ENCODE assay signal across 9 mouse cellular contexts in the genomic region with DNA sequence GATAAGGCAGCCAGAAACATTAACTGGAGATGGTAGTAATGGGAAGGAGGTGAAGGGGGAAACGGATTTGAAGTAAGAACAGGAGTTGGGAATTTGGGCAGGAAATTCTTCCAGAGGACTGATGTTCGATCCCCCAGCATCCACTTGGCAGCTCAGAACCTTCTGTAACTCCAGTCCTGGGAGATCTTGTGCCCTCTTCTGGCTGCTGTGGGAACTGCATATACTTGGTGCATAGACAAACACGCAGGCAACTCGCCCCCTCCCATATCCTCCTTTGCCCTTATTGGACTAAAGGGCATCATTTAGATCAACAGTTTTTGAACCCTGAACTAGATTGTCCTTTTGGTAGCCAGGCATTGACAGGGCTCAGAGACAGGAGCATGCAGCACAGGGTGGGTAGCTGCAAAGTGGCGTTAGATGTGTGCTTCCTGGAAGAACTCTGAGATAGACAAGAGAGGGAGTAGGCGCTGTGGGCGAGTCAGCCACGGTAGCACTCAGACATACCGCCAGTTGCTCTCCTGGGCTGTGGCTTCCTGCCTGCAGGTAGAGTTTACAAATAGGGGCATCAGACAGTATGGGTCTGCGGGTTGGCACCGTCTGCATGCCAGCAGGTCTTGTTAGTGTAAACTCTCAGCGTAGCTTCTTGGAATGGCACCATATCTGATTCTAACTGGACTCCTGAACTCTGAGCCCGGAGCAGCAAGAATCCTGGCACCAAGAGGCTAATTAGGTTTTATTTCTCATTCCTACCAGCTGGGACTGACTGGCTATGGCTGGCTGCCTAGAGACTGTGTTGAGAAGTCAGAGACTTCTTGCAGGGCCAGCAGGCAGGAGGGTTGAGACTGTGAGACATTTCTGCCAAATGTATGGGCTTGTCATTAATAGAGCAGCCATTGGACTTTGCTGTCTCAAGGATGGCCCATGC.
DNase-seq lines count a peak whose midpoint lies in the region; ATAC-seq and TF ChIP-seq lines count a peak whose summit lies in the region.
"Had no signal": no experiment of that assay in that cellular context is flagged by ENCODE, and none has a peak within 500 bp of the region (broad histone marks: within the 10 kb centered on the region; RNA-seq: fewer than 3 reads in every experiment).

No protein-coding gene starts in this region.

- no peaks in the 10 kb centered on the region for H3K9me3 ChIP-seq in hindbrain, embryonic 15.5 days
- H3K9me3 ChIP-seq in lung, postnatal 0 days (ENCODE audit: low read length), result no peaks in the 10 kb centered on the region
- H3K9me3 ChIP-seq: heart, embryonic 13.5 days had no signal

- TF ChIP-seq EP300 in lung, postnatal 0 days (IDR thresholded peaks at IDR 0.05), result no peak

- peak; percentile 33 to 76 for DNase-seq in adrenal gland, adult (ENCODE audit: inconsistent age in 2 of 2, low spot score in 1 of 2)
- DNase-seq in adrenal gland, adult 8-10 months, result no peak
- DNase-seq in right cerebral cortex, adult 2 months (ENCODE audit: low spot score in 2 of 2), result peak; percentile 53 to 57
- no peak for DNase-seq in right cerebral cortex, adult 18-20 months
- peak; percentile 87 to 89 for DNase-seq in cerebellum, postnatal 14 days
- peak; percentile 44 for DNase-seq in lung, postnatal 0 days (ENCODE audit: low spot score)
- peak; percentile 25 to 73 for DNase-seq in spleen, postnatal 4 days (ENCODE audit: low spot score in 2 of 2)

- H3K4me3 ChIP-seq in hindbrain, embryonic 15.5 days, result no peak overlapping the region
- H3K4me3 ChIP-seq in lung, postnatal 0 days (ENCODE audit: low read depth, low read length), result no peak overlapping the region
- H3K4me3 ChIP-seq: heart, embryonic 13.5 days had no signal

- WGBS in hindbrain, embryonic 15.5 days, result 66% methylated on average over 13 of the region's 13 CpGs
- 59% methylated on average over 13 of the region's 13 CpGs for WGBS in lung, postnatal 0 days

- TF ChIP-seq CTCF in lung, postnatal 0 days (IDR thresholded peaks at IDR 0.05), result peak; percentile 74

- H3K4me1 ChIP-seq in hindbrain, embryonic 15.5 days (replicated peaks), result peaks cover 6% of the 10 kb centered on the region
- no peaks in the 10 kb centered on the region for H3K4me1 ChIP-seq in lung, postnatal 0 days (ENCODE audit: insufficient read depth, low read depth, low read length)
- H3K4me1 ChIP-seq: heart, embryonic 13.5 days had no signal

- no peaks in the 10 kb centered on the region for H3K36me3 ChIP-seq in hindbrain, embryonic 15.5 days
- H3K36me3 ChIP-seq in lung, postnatal 0 days (ENCODE audit: insufficient read depth, low read length), result no peaks in the 10 kb centered on the region
- H3K36me3 ChIP-seq: heart, embryonic 13.5 days had no signal

- H3K27ac ChIP-seq in hindbrain, embryonic 15.5 days (replicated peaks), result no peak overlapping the region
- no peak overlapping the region for H3K27ac ChIP-seq in lung, postnatal 0 days (ENCODE audit: low read length)
- H3K27ac ChIP-seq: heart, embryonic 13.5 days had no signal

- no peak overlapping the region for H3K9ac ChIP-seq in hindbrain, embryonic 15.5 days
- H3K9ac ChIP-seq in lung, postnatal 0 days (replicated peaks; ENCODE audit: low read depth), result no peak overlapping the region
- H3K9ac ChIP-seq: heart, embryonic 13.5 days had no signal

- peak; percentile 54; the same call in 1 of the 2 replicates for ATAC-seq in hindbrain, embryonic 15.5 days (ENCODE audit: low FRiP score, low read depth)
- ATAC-seq in lung, postnatal 0 days, result no peak

- no peak overlapping the region for H3K4me2 ChIP-seq in hindbrain, embryonic 15.5 days
- H3K4me2 ChIP-seq in lung, postnatal 0 days (replicated peaks; ENCODE audit: low read depth, low read length), result no peak overlapping the region
- H3K4me2 ChIP-seq: heart, embryonic 13.5 days had no signal

- no peaks in the 10 kb centered on the region for H3K27me3 ChIP-seq in hindbrain, embryonic 15.5 days
- no peaks in the 10 kb centered on the region for H3K27me3 ChIP-seq in lung, postnatal 0 days (replicated peaks; ENCODE audit: insufficient read depth, low read length)
- H3K27me3 ChIP-seq: heart, embryonic 13.5 days had no signal

Comparison
In these comparisons a context has a peak if more than half of its experiments do, and no peak if none do; other contexts are left out.
1. DNase-seq: peak in adrenal gland, adult (2 of 2), right cerebral cortex, adult 2 months (2 of 2), cerebellum, postnatal 14 days (2 of 2), lung, postnatal 0 days (single experiment) and spleen, postnatal 4 days (2 of 2); none in adrenal gland, adult 8-10 months (single experiment) and right cerebral cortex, adult 18-20 months (single experiment).